Mouse (Mus musculus) myocyte (in vitro differentiated cells): Measurements from ENCODE around the gene F8. TPM values are rescaled to one million over a fixed set of nuclear protein-coding genes. Genes with fewer than 3 reads are reported as not detected.
"Not testable (repeated sequence)": the region's sequence is repeated elsewhere in the genome, so short reads cannot be mapped to it uniquely, and the experiment has no call there.

Experiments
- H3K27me3 ChIP-seq: one replicate; pipeline ENCODE4 v1.6.1; 2011; ENCODE audit not compliant: control insufficient read depth, insufficient read depth, insufficient read length
- H3K36me3 ChIP-seq: one replicate; pipeline ENCODE4 v1.6.1; 2011; ENCODE audit not compliant: control insufficient read depth, insufficient read depth
- H3K4me2 ChIP-seq: one replicate; pipeline ENCODE4 v1.6.1; 2011; ENCODE audit warnings: low read depth, control low read depth
- H3K4me3 ChIP-seq: one replicate; pipeline ENCODE4 v1.5.1; 2011; ENCODE audit warnings: mild to moderate bottlenecking, control low read depth, moderate library complexity
- H3K79me2 ChIP-seq: one replicate; pipeline ENCODE4 v1.6.1; 2011; ENCODE audit not compliant: control insufficient read depth, insufficient read depth
- H3ac ChIP-seq: one replicate; pipeline ENCODE4 v1.6.1; 2011; ENCODE audit not compliant: control insufficient read depth, insufficient read length
- CEBPB ChIP-seq: IDR thresholded peaks from 2 replicates; pipeline ENCODE4 v1.6.1; 2011; ENCODE audit warnings: mild to moderate bottlenecking, moderate library complexity; ENCODE audit not compliant: poor library complexity, insufficient read depth, severe bottlenecking
- E2F4 ChIP-seq: IDR thresholded peaks from one replicate; pipeline ENCODE4 v1.6.1; 2011; ENCODE audit warnings: mild to moderate bottlenecking, control low read depth, moderate library complexity; ENCODE audit not compliant: insufficient read depth
- MAX ChIP-seq: IDR thresholded peaks from one replicate; pipeline ENCODE4 v1.6.1; 2011; ENCODE audit warnings: low read depth, mild to moderate bottlenecking, control low read depth
- MYOD1 ChIP-seq, 3 experiments: IDR thresholded peaks; one replicate each; pipeline ENCODE4 v1.6.1; 2011; ENCODE audit warnings: control low read depth in 2 of 3, low read depth in 2 of 3, mild to moderate bottlenecking in 2 of 3, moderate library complexity in 1 of 3; ENCODE audit not compliant: insufficient read length in 2 of 3, control insufficient read depth in 1 of 3
- MYOG ChIP-seq, 3 experiments: IDR thresholded peaks; one replicate each; pipeline ENCODE4 v1.6.1; 2011; ENCODE audit warnings: control low read depth in 2 of 3, low read depth in 2 of 3, mild to moderate bottlenecking in 2 of 3; ENCODE audit not compliant: insufficient read length in 2 of 3, control insufficient read depth in 1 of 3, insufficient read depth in 1 of 3
- POLR2A ChIP-seq: IDR thresholded peaks from one replicate; pipeline ENCODE4 v1.6.1; 2011; ENCODE audit warnings: low read depth, mild to moderate bottlenecking, control low read depth, moderate library complexity; ENCODE audit not compliant: insufficient read length
- POLR2AphosphoS2 ChIP-seq: IDR thresholded peaks from one replicate; pipeline ENCODE4 v1.6.1; 2011; ENCODE audit warnings: low read depth, control low read depth; ENCODE audit not compliant: insufficient read length
- REST ChIP-seq: IDR thresholded peaks from one replicate; pipeline ENCODE4 v1.6.1; 2011; ENCODE audit warnings: mild to moderate bottlenecking, control low read depth, moderate library complexity; ENCODE audit not compliant: insufficient read depth, insufficient read length
- SRF ChIP-seq: IDR thresholded peaks from one replicate; pipeline ENCODE4 v1.6.1; 2011; ENCODE audit warnings: low read depth; ENCODE audit not compliant: control insufficient read depth, insufficient read length
- TCF12 ChIP-seq: IDR thresholded peaks from one replicate; pipeline ENCODE4 v1.6.1; 2011; ENCODE audit warnings: mild to moderate bottlenecking, control low read depth; ENCODE audit not compliant: poor library complexity, insufficient read depth, severe bottlenecking
- TCF3 ChIP-seq: IDR thresholded peaks from one replicate; pipeline ENCODE4 v1.6.1; 2011; ENCODE audit warnings: low read depth, control low read depth; ENCODE audit not compliant: insufficient read length
- USF1 ChIP-seq: IDR thresholded peaks from one replicate; pipeline ENCODE4 v1.6.1; 2011; ENCODE audit warnings: low read depth, mild to moderate bottlenecking, control low read depth, moderate library complexity
- polyA plus RNA-seq: library from polyadenylated mRNA; unstranded; fragments of >200 nt; fragmentation: generic; extraction: Trizol; gene quantifications from one replicate; pipeline ENCODE4 v1.2.1, GENCODE M21; 2012; ENCODE audit warnings: missing spikeins

Gene F8
- polyA plus RNA-seq, 1 experiment = 0.40 TPM

DNA sequence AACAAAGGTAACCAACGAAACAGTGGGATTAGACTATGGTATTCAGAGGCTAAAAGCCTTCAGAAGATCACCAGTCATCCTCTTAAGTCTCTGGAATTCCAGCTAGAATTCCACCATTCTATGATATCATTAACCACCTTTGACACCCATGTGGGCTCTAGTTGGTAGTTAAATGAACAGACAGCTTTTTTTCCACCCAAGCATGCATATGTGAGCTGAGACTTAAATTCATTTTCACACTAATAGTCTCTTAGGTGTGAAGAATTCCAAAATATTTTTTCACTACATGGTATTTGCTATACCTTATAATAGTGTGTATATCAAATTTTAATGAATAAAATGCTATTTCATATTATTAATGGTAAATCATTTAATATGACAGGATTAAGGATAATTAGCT is 218.7 kb downstream of the F8 start, which contains the start of gene Smim9:
Gene Smim9, minus strand, starts transcription at position 101 of the 400 bp plus-strand sequence.
- no peaks in the 10 kb centered on the region for H3K79me2 ChIP-seq
- H3K4me3 ChIP-seq = no peak within 1 kb of the TSS
- no peak within 1 kb of the TSS for H3ac ChIP-seq
- no peak within 1 kb of the TSS for H3K4me2 ChIP-seq
- no peaks in the 10 kb centered on the region for H3K36me3 ChIP-seq
- TF ChIP-seq CEBPB (no peak), POLR2A (no peak), MYOD1 (IDR thresholded peaks at IDR 0.05; ENCODE audit: control insufficient read depth in 1 of 3, insufficient read length in 2 of 3, low read depth in 2 of 3) (no peak), REST (no peak), E2F4 (no peak), USF1 (no peak), MAX (no peak), MYOG (IDR thresholded peaks at IDR 0.05; ENCODE audit: control insufficient read depth in 1 of 3, insufficient read depth in 1 of 3, insufficient read length in 2 of 3, low read depth in 2 of 3) (no peak), SRF (no peak), TCF3 (no peak), POLR2AphosphoS2 (no peak), TCF12 (no peak)
- H3K27me3 ChIP-seq = no peaks in the 10 kb centered on the region

DNA sequence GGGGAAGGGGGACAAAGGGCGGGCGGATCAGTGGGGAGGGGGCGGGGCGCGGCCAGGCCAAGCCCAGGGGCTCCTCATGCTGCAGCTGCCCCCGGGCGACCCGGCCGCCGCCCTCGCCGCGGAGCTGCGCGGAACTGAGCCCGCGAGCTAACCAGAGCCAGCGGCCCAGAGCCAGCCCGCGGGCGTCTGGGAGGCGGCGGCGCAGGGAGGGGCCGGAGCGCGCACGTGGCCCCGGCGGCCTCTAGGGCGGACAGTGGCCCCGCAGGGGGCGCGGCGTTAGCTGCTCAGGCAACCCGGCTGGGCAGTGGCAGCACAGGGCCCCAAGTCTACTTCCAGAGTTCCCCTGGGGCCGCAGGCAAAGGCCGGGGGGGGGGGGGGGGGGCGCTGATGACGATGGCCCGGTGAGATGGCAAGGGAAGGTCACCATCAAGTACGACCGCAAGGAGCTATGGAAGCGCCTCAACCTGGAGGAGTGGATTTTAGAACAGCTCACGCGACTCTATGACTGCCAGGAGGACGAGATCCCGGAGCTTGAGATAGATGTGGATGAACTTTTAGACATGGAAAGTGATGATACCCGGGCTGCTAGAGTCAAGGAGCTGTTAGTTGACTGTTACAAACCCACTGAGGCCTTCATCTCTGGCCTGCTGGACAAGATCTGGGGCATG is 226.7 kb downstream of the F8 start:
- Histone ChIP-seq H3K79me2 (no peaks in the 10 kb centered on the region), H3K4me2 (no peak overlapping the region), H3K36me3 (no peaks in the 10 kb centered on the region), H3ac (no peak overlapping the region), H3K27me3 (no peaks in the 10 kb centered on the region), H3K4me3 (no peak overlapping the region)
- TF ChIP-seq POLR2AphosphoS2 = no peak
- no peak for TF ChIP-seq TCF12
- TF ChIP-seq MYOD1 (IDR thresholded peaks at IDR 0.05; ENCODE audit: control insufficient read depth in 1 of 3, insufficient read length in 2 of 3, low read depth in 2 of 3) = no peak
- no peak for TF ChIP-seq CEBPB
- no peak for TF ChIP-seq USF1
- TF ChIP-seq TCF3 = no peak
- TF ChIP-seq REST = no peak
- no peak for TF ChIP-seq MAX
- TF ChIP-seq POLR2A = no peak
- TF ChIP-seq SRF = no peak
- no peak for TF ChIP-seq E2F4
- no peak for TF ChIP-seq MYOG (IDR thresholded peaks at IDR 0.05; ENCODE audit: control insufficient read depth in 1 of 3, insufficient read depth in 1 of 3, insufficient read length in 2 of 3, low read depth in 2 of 3)

DNA sequence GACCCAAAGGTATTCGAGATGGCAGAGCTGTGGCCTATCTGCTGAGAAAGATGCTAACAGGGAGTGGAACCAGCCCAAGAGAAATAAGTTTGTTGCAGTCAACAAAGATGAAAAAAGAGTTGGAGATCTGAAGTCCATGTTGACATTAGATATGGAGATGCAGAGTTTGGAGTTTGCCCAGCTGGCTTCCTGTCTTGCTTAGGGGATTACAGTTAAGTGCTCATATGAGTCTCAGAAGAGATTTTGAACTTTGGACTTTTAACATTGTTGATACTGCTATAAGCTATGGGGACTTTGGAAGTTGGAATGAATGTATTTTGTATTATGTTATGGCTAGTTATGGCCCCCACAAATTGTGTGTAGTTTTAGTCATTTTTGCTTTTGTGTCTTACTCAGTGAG is 230.2 kb downstream of the F8 start:
- Histone ChIP-seq H3K27me3 (no peaks in the 10 kb centered on the region), H3K4me2 (no peak overlapping the region), H3K79me2 (no peaks in the 10 kb centered on the region), H3K36me3 (no peaks in the 10 kb centered on the region), H3ac (no peak overlapping the region), H3K4me3 (no peak overlapping the region)
- TF ChIP-seq E2F4 (no peak), CEBPB (no peak), TCF12 (no peak), TCF3 (no peak), POLR2A (no peak), USF1 (no peak), REST (no peak), SRF (no peak), POLR2AphosphoS2 (no peak), MYOG (IDR thresholded peaks at IDR 0.05; ENCODE audit: control insufficient read depth in 1 of 3, insufficient read depth in 1 of 3, insufficient read length in 2 of 3, low read depth in 2 of 3) (no peak), MYOD1 (IDR thresholded peaks at IDR 0.05; ENCODE audit: control insufficient read depth in 1 of 3, insufficient read length in 2 of 3, low read depth in 2 of 3) (no peak), MAX (no peak)

DNA sequence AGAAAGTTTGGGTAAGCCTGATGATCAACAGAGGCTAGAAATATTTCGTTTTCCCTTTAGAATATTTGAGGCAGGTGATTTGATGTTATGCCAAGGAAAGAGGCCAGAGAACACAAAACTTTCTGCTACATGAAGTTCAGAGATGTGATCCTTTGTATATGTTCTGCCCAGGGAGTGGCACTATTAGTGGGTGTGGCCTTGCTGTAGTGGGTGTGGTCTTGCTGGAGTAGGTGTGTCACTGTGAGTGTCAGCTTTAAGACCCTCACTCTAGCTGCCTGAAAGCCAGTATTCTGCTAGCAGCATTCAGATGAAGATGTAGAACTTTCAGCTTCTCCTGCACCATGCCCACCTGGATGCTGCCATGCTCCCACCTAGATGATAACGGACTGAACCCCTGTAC is 232.1 kb downstream of the F8 start:
- no peaks in the 10 kb centered on the region for H3K36me3 ChIP-seq
- H3K4me2 ChIP-seq = no peak overlapping the region
- TF ChIP-seq MYOG (IDR thresholded peaks at IDR 0.05; ENCODE audit: control insufficient read depth in 1 of 3, insufficient read depth in 1 of 3, insufficient read length in 2 of 3, low read depth in 2 of 3) = no peak
- no peak for TF ChIP-seq POLR2AphosphoS2
- no peak for TF ChIP-seq SRF
- TF ChIP-seq MAX = no peak
- no peak for TF ChIP-seq MYOD1 (IDR thresholded peaks at IDR 0.05; ENCODE audit: control insufficient read depth in 1 of 3, insufficient read length in 2 of 3, low read depth in 2 of 3)
- no peak for TF ChIP-seq POLR2A
- no peak overlapping the region for H3ac ChIP-seq
- H3K4me3 ChIP-seq = no peak overlapping the region
- no peaks in the 10 kb centered on the region for H3K27me3 ChIP-seq
- H3K79me2 ChIP-seq = no peaks in the 10 kb centered on the region

DNA sequence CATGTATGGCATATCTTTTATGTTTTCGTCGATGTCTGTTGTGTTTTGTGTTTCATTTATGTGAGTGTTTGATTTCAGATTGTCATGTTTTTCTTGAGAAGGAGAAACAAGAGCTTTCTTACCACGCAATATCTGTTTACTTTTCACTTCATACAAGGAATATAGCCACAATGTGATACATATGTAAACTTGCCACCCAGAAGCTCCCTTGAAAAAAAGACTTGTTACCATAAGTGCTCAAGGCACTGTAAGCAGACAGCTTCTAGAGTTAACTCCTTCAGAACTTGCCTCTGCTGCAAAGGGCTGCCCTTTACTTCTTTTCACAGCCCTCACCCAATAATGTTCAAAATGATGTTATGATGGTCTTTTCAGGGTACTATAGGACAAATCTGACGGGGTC is 234.0 kb downstream of the F8 start:
- Histone ChIP-seq H3K4me3 (no peak overlapping the region), H3K4me2 (no peak overlapping the region), H3K36me3 (no peaks in the 10 kb centered on the region), H3ac (no peak overlapping the region), H3K27me3 (no peaks in the 10 kb centered on the region), H3K79me2 (no peaks in the 10 kb centered on the region)
- TF ChIP-seq MAX = no peak
- no peak for TF ChIP-seq REST

DNA sequence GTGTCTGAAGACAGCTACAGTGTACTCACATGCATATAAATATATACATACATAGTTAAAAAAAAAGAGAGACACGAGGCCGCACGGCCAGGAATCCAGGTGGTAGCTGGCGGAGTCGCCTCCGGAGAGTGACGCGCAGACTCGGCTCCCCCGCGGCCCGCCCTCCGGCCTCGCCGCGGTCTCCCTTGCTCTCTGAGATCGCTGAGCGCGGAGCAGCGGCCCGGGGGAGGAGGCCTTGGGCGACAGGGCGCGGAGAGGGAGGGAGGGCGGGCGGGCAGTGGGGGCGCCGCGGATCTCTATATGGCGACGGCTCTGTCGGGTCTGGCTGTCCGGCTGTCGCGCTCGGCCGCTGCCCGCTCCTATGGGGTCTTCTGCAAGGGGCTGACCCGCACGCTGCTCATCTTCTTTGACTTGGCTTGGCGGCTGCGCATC is 239.3 kb downstream of the F8 start:
- H3K4me2 ChIP-seq, H3ac ChIP-seq, H3K36me3 ChIP-seq, H3K79me2 ChIP-seq, H3K4me3 ChIP-seq, H3K27me3 ChIP-seq: not testable (repeated sequence)
